Mouse (Mus musculus): ENCODE data around the gene Pcsk2.
A peak's percentile ranks its signal among the peaks of the same experiment; 100 is the strongest.

Gene Pcsk2

GRCm38 (mm10) chr2:143646001-143646400, 100.0 kb downstream of the Pcsk2 start:
- peak; percentile 45 to 53 for DNase-seq

- no peak for DNase-seq
These were observed 108.7 kb downstream of the Pcsk2 start for GRCm38 (mm10) chr2:143654621-143655020.

GRCm38 (mm10) chr2:143656968-143657367, 111.0 kb downstream of the Pcsk2 start:
- peak; percentile 45 to 59 for DNase-seq

- DNase-seq, result no peak
These were observed 120.8 kb downstream of the Pcsk2 start for GRCm38 (mm10) chr2:143666785-143667184.

- DNase-seq, result no peak
These were observed 131.9 kb downstream of the Pcsk2 start for GRCm38 (mm10) chr2:143677869-143678268.

- no peak for DNase-seq
These were observed 133.6 kb downstream of the Pcsk2 start for GRCm38 (mm10) chr2:143679513-143679912.

- peak; percentile 32 to 49 for DNase-seq
These were observed 136.1 kb downstream of the Pcsk2 start for GRCm38 (mm10) chr2:143681873-143682555.

- no peak for DNase-seq
These were observed 137.6 kb downstream of the Pcsk2 start for GRCm38 (mm10) chr2:143683513-143683912.

GRCm38 (mm10) chr2:143691244-143691643, 145.3 kb downstream of the Pcsk2 start:
- no peak for DNase-seq

GRCm38 (mm10) chr2:143696026-143696557, 150.1 kb downstream of the Pcsk2 start:
- DNase-seq, result no peak

- DNase-seq, result no peak
These were observed 150.7 kb downstream of the Pcsk2 start for GRCm38 (mm10) chr2:143696704-143697103.

- DNase-seq, result peak; percentile 77 to 85
These were observed 155.2 kb downstream of the Pcsk2 start for GRCm38 (mm10) chr2:143701141-143701540.

- DNase-seq, result peak in 1 of 2 experiments; percentile 24
These were observed 157.0 kb downstream of the Pcsk2 start for GRCm38 (mm10) chr2:143702931-143703344.

GRCm38 (mm10) chr2:143708205-143708604, 162.2 kb downstream of the Pcsk2 start:
- DNase-seq, result peak; percentile 41 to 58

GRCm38 (mm10) chr2:143709249-143709648, 163.3 kb downstream of the Pcsk2 start:
- DNase-seq, result no peak

- no peak for DNase-seq
These were observed 164.0 kb downstream of the Pcsk2 start for GRCm38 (mm10) chr2:143709979-143710378.

- DNase-seq, result peak; percentile 52 to 68
These were observed 165.9 kb downstream of the Pcsk2 start for GRCm38 (mm10) chr2:143711886-143712285.

- no peak for DNase-seq
These were observed 166.9 kb downstream of the Pcsk2 start for GRCm38 (mm10) chr2:143712901-143713300.

GRCm38 (mm10) chr2:143713902-143714301, 167.9 kb downstream of the Pcsk2 start:
- no peak for DNase-seq

- DNase-seq, result no peak
These were observed 169.2 kb downstream of the Pcsk2 start for GRCm38 (mm10) chr2:143715110-143715509.

- DNase-seq, result peak; percentile 35 to 47
These were observed 177.3 kb downstream of the Pcsk2 start for GRCm38 (mm10) chr2:143723231-143723630.

GRCm38 (mm10) chr2:143724101-143724500, 178.1 kb downstream of the Pcsk2 start:
- DNase-seq, result no peak

- DNase-seq, result no peak
These were observed 178.8 kb downstream of the Pcsk2 start for GRCm38 (mm10) chr2:143724720-143725119.

GRCm38 (mm10) chr2:143732501-143732900, 186.5 kb downstream of the Pcsk2 start:
- peak; percentile 74 to 81 for DNase-seq

GRCm38 (mm10) chr2:143735442-143735841, 189.5 kb downstream of the Pcsk2 start:
- no peak for DNase-seq
